Mouse (Mus musculus): ENCODE data around the gene Hsdl1. TPM values are rescaled to one million over a fixed set of nuclear protein-coding genes. Genes with fewer than 3 reads are reported as not detected.

Gene Hsdl1
- polyA plus RNA-seq, 1 experiment from 2014 or later, result 31.1 TPM

GRCm38 (mm10) chr8:119557132-119557531 lies 17.9 kb downstream of the Hsdl1 start:
- Histone ChIP-seq H3K4me1 (peaks cover 42% of the 10 kb centered on the region), H3K27me3 (no peaks in the 10 kb centered on the region), H3K9me3 (replicated peaks) (no peaks in the 10 kb centered on the region), H3K36me3 (peaks cover 5% of the 10 kb centered on the region; the same call in 1 of the 2 replicates), H3K4me2 (replicated peaks) (peak overlapping the region; percentile 61), H3K9ac (peak overlapping the region; percentile 87; the same call in 1 of the 2 replicates), H3K27ac (replicated peaks) (no peak overlapping the region), H3K4me3 (replicated peaks) (peak overlapping the region; percentile 89)
- ATAC-seq (ENCODE audit: insufficient number of reproducible peaks, low FRiP score, low TSS enrichment, low read depth), result no peak
- 68% methylated on average over 9 of the region's 9 CpGs for WGBS

- no peaks in the 10 kb centered on the region for H3K9me3 ChIP-seq (replicated peaks)
- no peak overlapping the region for H3K9ac ChIP-seq
- H3K27me3 ChIP-seq, result no peaks in the 10 kb centered on the region
- no peak overlapping the region for H3K27ac ChIP-seq (replicated peaks)
- whole genome bisulfite sequencing, result 74% methylated on average over 6 of the region's 6 CpGs
- ATAC-seq (ENCODE audit: insufficient number of reproducible peaks, low FRiP score, low TSS enrichment, low read depth), result no peak
- H3K4me1 ChIP-seq, result peaks cover 45% of the 10 kb centered on the region
- no peaks in the 10 kb centered on the region for H3K36me3 ChIP-seq
- H3K4me2 ChIP-seq (replicated peaks), result no peak overlapping the region
- H3K4me3 ChIP-seq (replicated peaks), result no peak overlapping the region
These were observed 19.1 kb downstream of the Hsdl1 start for GRCm38 (mm10) chr8:119555861-119556260.

GRCm38 (mm10) chr8:119552967-119553366 lies 22.0 kb downstream of the Hsdl1 start:
- H3K36me3 ChIP-seq, result peaks cover 1% of the 10 kb centered on the region; the same call in 1 of the 2 replicates
- WGBS, result 74% methylated on average over 2 of the region's 2 CpGs
- no peak for ATAC-seq (ENCODE audit: insufficient number of reproducible peaks, low FRiP score, low TSS enrichment, low read depth)
- no peaks in the 10 kb centered on the region for H3K9me3 ChIP-seq (replicated peaks)
- H3K4me1 ChIP-seq, result peaks cover 60% of the 10 kb centered on the region
- no peak overlapping the region for H3K9ac ChIP-seq
- H3K4me2 ChIP-seq (replicated peaks), result no peak overlapping the region
- H3K27ac ChIP-seq (replicated peaks), result no peak overlapping the region
- no peak overlapping the region for H3K4me3 ChIP-seq (replicated peaks)
- no peaks in the 10 kb centered on the region for H3K27me3 ChIP-seq

GRCm38 (mm10) chr8:119548560-119549113 lies 26.3 kb downstream of the Hsdl1 start:
- Histone ChIP-seq H3K9ac (no peak overlapping the region), H3K27me3 (no peaks in the 10 kb centered on the region), H3K4me2 (replicated peaks) (no peak overlapping the region), H3K4me1 (peaks cover 31% of the 10 kb centered on the region), H3K27ac (replicated peaks) (no peak overlapping the region; the same call in 1 of the 2 replicates), H3K9me3 (replicated peaks) (no peaks in the 10 kb centered on the region), H3K4me3 (replicated peaks) (no peak overlapping the region), H3K36me3 (peaks cover 36% of the 10 kb centered on the region)
- WGBS, result 59% methylated on average over 7 of the region's 7 CpGs
- ATAC-seq (ENCODE audit: insufficient number of reproducible peaks, low FRiP score, low TSS enrichment, low read depth), result no peak

GRCm38 (mm10) chr8:119547019-119547691 lies 27.8 kb downstream of the Hsdl1 start:
- Histone ChIP-seq H3K4me2 (replicated peaks) (no peak overlapping the region), H3K4me1 (peaks cover 22% of the 10 kb centered on the region), H3K27me3 (no peaks in the 10 kb centered on the region), H3K4me3 (replicated peaks) (no peak overlapping the region), H3K9me3 (replicated peaks) (no peaks in the 10 kb centered on the region), H3K27ac (replicated peaks) (no peak overlapping the region), H3K36me3 (peaks cover 51% of the 10 kb centered on the region), H3K9ac (no peak overlapping the region)
- no peak for ATAC-seq (ENCODE audit: insufficient number of reproducible peaks, low FRiP score, low TSS enrichment, low read depth)
- WGBS, result 76% methylated on average over 18 of the region's 18 CpGs

DNA sequence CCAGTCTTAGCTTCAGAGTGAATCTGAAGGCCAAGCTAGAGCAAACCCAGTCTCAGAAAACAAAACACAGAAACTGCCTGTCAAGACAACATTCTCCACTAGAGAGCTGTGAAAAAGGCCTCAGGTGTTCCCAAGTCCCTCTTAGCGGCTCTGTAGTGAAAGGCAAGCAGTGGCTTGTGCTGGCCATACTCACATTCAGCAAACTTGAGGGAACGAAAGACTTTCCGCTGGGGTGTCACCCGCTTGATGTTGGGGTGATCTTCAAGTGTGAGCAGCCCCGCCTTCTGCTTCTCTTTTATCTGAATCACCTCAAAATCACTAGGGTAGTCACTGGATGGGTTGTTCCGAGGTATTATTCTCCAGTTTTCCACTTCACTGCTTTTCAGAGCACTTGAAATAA lies 29.2 kb downstream of the Hsdl1 start:
- H3K4me1 ChIP-seq, result peaks cover 19% of the 10 kb centered on the region; the same call in 1 of the 2 replicates
- H3K4me3 ChIP-seq (replicated peaks), result no peak overlapping the region
- H3K36me3 ChIP-seq, result peaks cover 63% of the 10 kb centered on the region
- H3K27me3 ChIP-seq, result no peaks in the 10 kb centered on the region
- 69% methylated on average over 6 of the region's 6 CpGs for WGBS
- H3K9ac ChIP-seq, result no peak overlapping the region
- H3K27ac ChIP-seq (replicated peaks), result no peak overlapping the region
- no peak overlapping the region for H3K4me2 ChIP-seq (replicated peaks)
- no peaks in the 10 kb centered on the region for H3K9me3 ChIP-seq (replicated peaks)
- no peak for ATAC-seq (ENCODE audit: insufficient number of reproducible peaks, low FRiP score, low TSS enrichment, low read depth)

DNA sequence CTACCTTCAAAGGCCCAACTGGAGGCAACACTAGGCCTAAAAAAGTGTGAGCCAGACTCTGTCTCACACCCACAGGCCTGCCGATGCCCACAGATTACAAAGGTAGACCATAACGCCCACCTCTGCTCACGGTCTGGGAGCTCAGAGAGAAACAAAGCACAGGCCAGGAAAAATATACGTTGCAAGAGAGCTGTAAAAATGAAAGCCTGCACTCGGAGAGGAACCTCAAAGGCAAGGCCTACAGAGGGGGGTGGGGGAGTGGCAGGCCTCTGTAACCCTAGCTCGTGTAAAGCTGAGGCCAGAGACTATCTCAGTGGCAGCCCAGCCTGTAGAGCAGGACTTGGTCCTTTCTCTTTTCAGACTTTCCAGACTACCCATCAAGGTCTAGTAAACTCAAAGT lies 29.8 kb downstream of the Hsdl1 start:
- H3K27me3 ChIP-seq, result no peaks in the 10 kb centered on the region
- no peak overlapping the region for H3K27ac ChIP-seq (replicated peaks)
- H3K4me3 ChIP-seq (replicated peaks), result no peak overlapping the region
- WGBS, result 71% methylated on average over 6 of the region's 6 CpGs
- peaks cover 69% of the 10 kb centered on the region for H3K36me3 ChIP-seq
- no peaks in the 10 kb centered on the region for H3K9me3 ChIP-seq (replicated peaks)
- peaks cover 13% of the 10 kb centered on the region; the same call in 1 of the 2 replicates for H3K4me1 ChIP-seq
- peak; percentile 39; the same call in 1 of the 2 replicates for ATAC-seq (ENCODE audit: insufficient number of reproducible peaks, low FRiP score, low TSS enrichment, low read depth)
- H3K4me2 ChIP-seq (replicated peaks), result no peak overlapping the region
- no peak overlapping the region for H3K9ac ChIP-seq

DNA sequence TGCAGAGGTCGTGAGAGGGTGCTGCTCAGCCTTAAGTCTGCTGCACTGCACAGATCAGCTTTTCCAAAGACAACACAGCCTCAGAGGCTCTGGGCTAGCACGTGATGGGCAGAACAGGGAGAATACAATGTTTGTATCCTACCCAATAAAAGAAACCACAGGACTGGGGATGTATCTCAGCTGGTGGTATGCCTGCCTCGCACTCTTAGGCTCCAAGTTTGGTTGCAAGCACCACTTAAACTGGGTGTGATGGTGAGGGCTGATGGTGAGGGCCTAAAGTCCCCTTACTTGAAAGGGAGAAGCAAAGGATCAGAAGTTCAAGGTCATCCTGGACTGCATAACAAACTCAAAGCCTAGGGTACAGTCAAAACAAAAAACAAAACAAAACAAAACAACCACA lies 30.4 kb downstream of the Hsdl1 start:
- Histone ChIP-seq H3K36me3 (peaks cover 75% of the 10 kb centered on the region), H3K4me3 (replicated peaks) (no peak overlapping the region), H3K4me1 (peaks cover 12% of the 10 kb centered on the region; the same call in 1 of the 2 replicates), H3K27ac (replicated peaks) (no peak overlapping the region), H3K9me3 (replicated peaks) (no peaks in the 10 kb centered on the region), H3K27me3 (no peaks in the 10 kb centered on the region), H3K4me2 (replicated peaks) (no peak overlapping the region), H3K9ac (no peak overlapping the region)
- WGBS, result 85% methylated on average over 3 of the region's 3 CpGs
- no peak for ATAC-seq (ENCODE audit: insufficient number of reproducible peaks, low FRiP score, low TSS enrichment, low read depth)

- Histone ChIP-seq H3K4me1 (no peaks in the 10 kb centered on the region), H3K4me2 (replicated peaks) (no peak overlapping the region), H3K27me3 (no peaks in the 10 kb centered on the region), H3K9ac (no peak overlapping the region), H3K36me3 (peaks cover 97% of the 10 kb centered on the region), H3K9me3 (replicated peaks) (no peaks in the 10 kb centered on the region), H3K27ac (replicated peaks) (no peak overlapping the region), H3K4me3 (replicated peaks) (no peak overlapping the region)
- 85% methylated on average over 9 of the region's 9 CpGs for WGBS
- ATAC-seq (ENCODE audit: insufficient number of reproducible peaks, low FRiP score, low TSS enrichment, low read depth), result no peak
These were observed 43.0 kb downstream of the Hsdl1 start for GRCm38 (mm10) chr8:119531973-119532372.

DNA sequence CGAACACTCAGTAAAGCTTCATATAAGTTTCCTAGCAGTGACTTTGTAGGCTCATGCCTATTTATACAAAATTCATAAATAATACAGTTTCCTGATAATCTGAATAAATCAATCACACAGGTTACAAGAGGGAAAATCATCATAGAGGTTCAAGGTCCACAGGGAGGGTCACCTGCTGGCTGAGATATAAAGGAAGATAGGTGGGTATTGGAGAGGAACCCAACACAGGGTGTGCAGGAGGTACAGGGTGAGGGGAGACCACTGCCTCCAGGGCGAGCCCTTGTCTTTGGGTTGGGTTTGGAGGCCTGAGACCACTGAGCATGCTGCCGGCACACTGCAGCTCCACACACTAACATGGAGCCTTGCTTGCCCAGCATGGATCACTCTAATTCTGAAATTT lies 43.6 kb downstream of the Hsdl1 start:
- Histone ChIP-seq H3K4me3 (replicated peaks) (no peak overlapping the region), H3K27ac (replicated peaks) (no peak overlapping the region), H3K9ac (no peak overlapping the region), H3K9me3 (replicated peaks) (no peaks in the 10 kb centered on the region), H3K4me1 (no peaks in the 10 kb centered on the region), H3K27me3 (no peaks in the 10 kb centered on the region), H3K36me3 (peaks cover 97% of the 10 kb centered on the region), H3K4me2 (replicated peaks) (no peak overlapping the region)
- no peak for ATAC-seq (ENCODE audit: insufficient number of reproducible peaks, low FRiP score, low TSS enrichment, low read depth)
- 89% methylated on average over 3 of the region's 3 CpGs for WGBS

- no peak for ATAC-seq (ENCODE audit: insufficient number of reproducible peaks, low FRiP score, low TSS enrichment, low read depth)
- peaks cover 92% of the 10 kb centered on the region for H3K36me3 ChIP-seq
- H3K4me2 ChIP-seq (replicated peaks), result no peak overlapping the region
- no peak overlapping the region for H3K27ac ChIP-seq (replicated peaks)
- H3K9ac ChIP-seq, result no peak overlapping the region
- H3K9me3 ChIP-seq (replicated peaks), result no peaks in the 10 kb centered on the region
- no peak overlapping the region for H3K4me3 ChIP-seq (replicated peaks)
- WGBS, result 88% methylated on average over 6 of the region's 6 CpGs
- H3K27me3 ChIP-seq, result no peaks in the 10 kb centered on the region
- H3K4me1 ChIP-seq, result no peaks in the 10 kb centered on the region
These were observed 44.0 kb downstream of the Hsdl1 start for GRCm38 (mm10) chr8:119530937-119531336.

GRCm38 (mm10) chr8:119528762-119529161 lies 46.2 kb downstream of the Hsdl1 start:
- Histone ChIP-seq H3K9me3 (replicated peaks) (no peaks in the 10 kb centered on the region), H3K27ac (replicated peaks) (no peak overlapping the region), H3K36me3 (peaks cover 91% of the 10 kb centered on the region), H3K9ac (no peak overlapping the region), H3K4me3 (replicated peaks) (no peak overlapping the region), H3K4me2 (replicated peaks) (no peak overlapping the region), H3K4me1 (no peaks in the 10 kb centered on the region), H3K27me3 (no peaks in the 10 kb centered on the region)
- 92% methylated on average over 7 of the region's 7 CpGs for WGBS
- ATAC-seq (ENCODE audit: insufficient number of reproducible peaks, low FRiP score, low TSS enrichment, low read depth), result no peak

Data from embryonic facial prominence, embryonic 15.5 days (tissue).